Mouse (Mus musculus): ENCODE results near the gene Sufu. TPM values are rescaled to one million over a fixed set of nuclear protein-coding genes. Genes with fewer than 3 reads are reported as not detected.

Gene Sufu
- total RNA-seq, 2 experiments from 2014 or later, result 4.8 to 5.9 TPM

DNA sequence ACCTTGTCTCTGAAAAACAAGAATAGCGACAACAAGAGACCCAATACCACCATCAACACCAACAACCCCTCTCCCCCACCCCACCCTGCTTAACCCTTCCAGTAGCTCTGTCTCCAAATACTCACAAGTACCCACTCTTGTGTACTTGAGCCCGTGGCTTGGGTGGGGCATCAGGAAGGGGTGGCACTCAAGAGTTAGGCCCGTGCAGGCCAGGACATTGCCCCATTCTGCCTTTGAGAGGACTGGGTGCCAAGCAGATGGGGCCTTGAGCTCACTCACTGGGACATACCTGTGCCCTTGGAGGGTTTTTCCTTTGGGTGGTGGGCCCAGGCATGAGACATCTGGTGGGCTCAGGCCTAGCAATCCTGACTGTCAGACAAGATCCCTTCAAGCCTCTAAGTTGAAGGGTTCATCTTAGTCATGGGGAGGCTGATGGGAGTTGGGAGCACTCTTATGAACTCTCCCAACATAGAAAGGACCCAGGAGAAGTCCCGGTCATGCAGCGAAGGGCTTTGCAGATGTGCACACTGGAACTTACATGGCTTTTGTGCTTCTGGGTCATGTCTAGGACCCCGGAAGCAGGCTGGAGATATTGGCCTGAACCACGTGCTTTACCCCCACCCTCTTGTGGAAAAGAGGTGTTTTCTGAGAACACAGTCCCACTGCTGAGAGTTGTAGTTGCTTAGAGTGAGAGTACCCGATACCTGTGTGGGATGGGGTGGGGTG, 109.1 kb downstream of the Sufu start:
- ATAC-seq (replicated peaks; ENCODE audit: low FRiP score, poor library complexity, severe bottlenecking), result no peak

DNA sequence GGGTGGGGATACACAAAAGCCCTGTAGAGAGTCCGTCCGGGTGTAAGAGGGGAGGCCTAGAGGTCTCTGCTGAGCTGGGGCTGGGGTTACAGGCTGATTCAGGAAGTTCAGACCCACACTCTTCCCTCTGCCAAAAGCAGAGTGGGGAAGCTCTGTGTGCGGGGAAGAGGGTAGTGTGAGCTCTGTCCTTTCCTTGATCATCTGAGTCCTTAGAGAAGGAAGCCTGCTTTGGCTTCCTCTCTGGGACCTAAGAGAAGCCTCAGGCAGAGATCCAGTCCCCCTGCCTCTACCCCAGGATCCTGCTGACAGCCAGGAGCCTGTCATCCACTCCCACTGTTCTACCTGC, 109.6 kb downstream of the Sufu start:
- no peak for ATAC-seq (replicated peaks; ENCODE audit: low FRiP score, poor library complexity, severe bottlenecking)

- ATAC-seq (replicated peaks; ENCODE audit: low FRiP score, poor library complexity, severe bottlenecking), result no peak
Measured at GRCm38 (mm10) chr19:46507181-46507581, 110.5 kb downstream of the Sufu start.

- no peak for ATAC-seq (replicated peaks; ENCODE audit: low FRiP score, poor library complexity, severe bottlenecking)
Measured at GRCm38 (mm10) chr19:46507806-46508205, 111.1 kb downstream of the Sufu start.

DNA sequence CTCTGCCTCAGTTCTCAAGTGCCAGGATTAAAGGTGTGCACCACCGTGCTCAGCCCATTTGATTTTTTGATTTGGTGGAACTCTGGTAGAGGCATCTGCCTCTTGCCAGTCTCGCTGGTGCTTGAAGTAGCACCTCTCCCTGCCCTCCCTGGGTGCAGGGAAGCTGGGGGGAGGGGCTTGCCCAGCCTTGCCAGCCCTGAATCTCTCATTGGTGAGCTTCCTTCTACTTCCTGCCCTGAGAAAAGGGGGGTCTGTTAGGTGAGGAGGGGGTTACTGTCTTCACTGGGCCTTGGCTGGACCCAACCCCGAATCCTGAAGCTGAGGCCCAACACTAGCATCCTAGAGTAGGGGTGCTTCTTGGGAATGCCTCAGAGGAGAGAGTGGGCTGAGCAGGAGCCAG, 112.0 kb downstream of the Sufu start:
- no peak for ATAC-seq (replicated peaks; ENCODE audit: low FRiP score, poor library complexity, severe bottlenecking)

GRCm38 (mm10) chr19:46509202-46509601, 112.5 kb downstream of the Sufu start:
- no peak for ATAC-seq (replicated peaks; ENCODE audit: low FRiP score, poor library complexity, severe bottlenecking)

DNA sequence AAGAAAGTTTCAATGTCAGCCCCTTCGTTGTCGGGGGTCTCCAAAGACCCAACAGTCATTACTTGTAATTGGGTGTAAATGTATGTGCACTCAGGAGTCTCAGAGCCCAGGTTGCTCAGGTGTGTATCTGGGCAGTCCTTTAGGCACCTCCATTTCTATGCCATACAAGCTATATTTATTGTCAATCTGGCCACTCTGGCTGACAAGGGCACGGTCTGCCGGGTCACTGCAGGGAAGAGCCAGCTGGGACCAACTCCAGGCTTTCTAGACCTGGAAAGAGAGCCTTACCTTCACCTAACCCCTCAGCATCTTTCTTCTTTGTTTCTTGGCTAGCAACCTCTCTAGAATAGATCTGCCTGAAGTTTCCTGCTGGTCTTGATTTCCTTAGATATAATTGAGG, 113.0 kb downstream of the Sufu start:
- ATAC-seq (replicated peaks; ENCODE audit: low FRiP score, poor library complexity, severe bottlenecking), result no peak

GRCm38 (mm10) chr19:46510401-46510800, 113.7 kb downstream of the Sufu start:
- no peak for ATAC-seq (replicated peaks; ENCODE audit: low FRiP score, poor library complexity, severe bottlenecking)

DNA sequence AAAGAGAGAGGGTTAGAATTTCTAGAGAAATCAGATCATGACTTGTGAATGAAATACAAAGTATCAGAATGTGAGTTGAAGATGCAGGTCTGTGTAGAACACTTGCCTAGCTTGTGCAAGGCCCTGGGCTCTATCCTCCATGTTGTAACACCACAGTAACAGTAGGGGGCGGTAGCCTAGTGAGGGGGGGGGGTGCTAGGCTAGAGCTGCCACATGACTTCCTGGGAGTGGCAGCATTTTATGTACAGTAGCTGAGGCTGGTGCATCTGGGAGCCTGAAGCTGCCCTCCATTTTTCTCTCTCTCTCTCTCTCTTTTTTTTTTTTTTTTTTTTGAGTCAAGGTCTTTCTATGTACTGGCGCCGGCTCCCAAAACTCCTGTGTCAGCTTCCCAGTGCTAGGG, 114.1 kb downstream of the Sufu start:
- ATAC-seq (replicated peaks; ENCODE audit: low FRiP score, poor library complexity, severe bottlenecking), result no peak

DNA sequence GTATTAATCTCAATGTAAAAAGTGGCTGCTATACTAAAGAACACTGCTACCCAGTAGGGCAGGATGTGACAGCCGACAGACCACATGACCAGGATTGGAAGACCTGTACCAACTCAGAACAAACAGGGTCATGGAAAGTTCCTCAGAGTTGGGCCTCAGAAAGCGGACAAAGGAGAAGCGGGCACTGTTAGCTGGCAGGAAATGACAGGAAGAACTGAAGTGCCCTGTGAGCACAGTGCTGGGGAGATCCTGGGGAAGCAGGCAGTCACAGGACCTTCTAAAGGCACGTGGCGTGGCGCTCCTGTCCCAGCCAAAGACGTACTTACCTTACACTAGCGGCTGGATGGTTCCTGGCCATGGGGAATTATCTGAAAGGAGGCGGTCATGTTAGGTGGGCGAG, 114.6 kb downstream of the Sufu start:
- ATAC-seq (replicated peaks; ENCODE audit: low FRiP score, poor library complexity, severe bottlenecking), result no peak

GRCm38 (mm10) chr19:46514387-46514786, 117.7 kb downstream of the Sufu start:
- no peak for ATAC-seq (replicated peaks; ENCODE audit: low FRiP score, poor library complexity, severe bottlenecking)

GRCm38 (mm10) chr19:46515287-46515821, 118.7 kb downstream of the Sufu start:
- no peak for ATAC-seq (replicated peaks; ENCODE audit: low FRiP score, poor library complexity, severe bottlenecking)

DNA sequence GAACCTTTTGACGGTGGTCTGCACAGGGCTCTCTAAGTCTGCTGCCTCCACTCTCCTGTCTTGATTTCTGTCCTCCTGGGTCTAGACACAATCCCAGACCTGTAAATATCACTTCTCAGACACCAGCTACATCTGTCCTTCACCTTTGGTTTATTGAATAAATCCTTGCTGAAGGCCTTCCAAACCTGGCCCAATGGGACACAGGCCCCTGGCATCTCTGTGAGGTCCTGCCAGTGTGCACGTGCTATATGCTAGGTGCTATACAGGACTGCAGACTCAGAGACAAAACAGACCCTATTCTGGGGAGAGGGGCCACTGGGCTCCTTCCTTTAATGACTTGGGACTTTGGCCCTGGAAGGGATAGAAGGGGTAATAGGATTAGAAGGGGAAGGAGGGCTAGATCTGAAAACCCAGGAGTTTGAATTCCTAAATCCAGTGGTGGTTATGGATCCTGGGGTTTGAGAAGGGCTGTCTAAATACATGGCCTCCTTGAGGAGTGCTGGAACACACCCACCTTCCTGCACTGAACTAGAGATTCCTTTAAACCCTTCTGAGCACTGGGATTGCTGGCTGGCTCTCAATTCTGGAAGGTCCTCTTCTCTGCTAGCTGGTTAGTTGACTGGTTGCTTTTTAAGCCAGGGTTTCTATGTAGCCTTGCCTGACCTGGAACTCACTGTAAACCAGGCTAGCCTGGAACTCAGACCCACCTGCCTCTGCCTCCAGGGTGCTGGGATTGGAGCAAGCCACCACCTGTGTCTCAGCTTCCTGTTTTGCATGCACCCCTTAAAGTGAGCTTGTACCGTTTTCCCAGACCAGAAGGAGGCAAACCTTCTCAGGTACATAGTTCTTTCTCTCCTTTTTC, 120.2 kb downstream of the Sufu start:
- no peak for ATAC-seq (replicated peaks; ENCODE audit: low FRiP score, poor library complexity, severe bottlenecking)

- no peak for ATAC-seq (replicated peaks; ENCODE audit: low FRiP score, poor library complexity, severe bottlenecking)
Measured at GRCm38 (mm10) chr19:46517529-46518351, 121.0 kb downstream of the Sufu start.

- ATAC-seq (replicated peaks; ENCODE audit: low FRiP score, poor library complexity, severe bottlenecking), result no peak
Measured at GRCm38 (mm10) chr19:46518352-46518787, 121.7 kb downstream of the Sufu start.

GRCm38 (mm10) chr19:46518828-46519621, 122.3 kb downstream of the Sufu start:
- ATAC-seq (replicated peaks; ENCODE audit: low FRiP score, poor library complexity, severe bottlenecking), result no peak

DNA sequence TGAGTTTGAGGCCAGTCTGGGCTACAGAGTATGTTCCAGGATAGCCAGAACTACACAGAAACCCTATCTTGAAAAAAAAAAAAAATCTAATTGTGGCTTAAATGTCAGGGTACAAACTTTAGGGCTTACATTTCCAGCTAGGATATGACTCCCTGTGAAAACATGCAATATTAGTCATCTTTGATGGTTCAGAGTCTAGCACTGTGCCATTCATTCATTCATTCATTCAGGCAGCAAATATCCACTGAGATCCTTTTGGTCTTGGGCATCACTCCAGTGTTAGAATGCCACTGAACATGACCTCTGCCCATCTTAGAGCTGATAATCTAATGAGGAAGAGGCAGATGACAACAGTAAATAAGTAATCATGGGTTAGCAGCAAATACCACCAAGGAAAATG, 125.0 kb downstream of the Sufu start:
- ATAC-seq (replicated peaks; ENCODE audit: low FRiP score, poor library complexity, severe bottlenecking), result no peak

DNA sequence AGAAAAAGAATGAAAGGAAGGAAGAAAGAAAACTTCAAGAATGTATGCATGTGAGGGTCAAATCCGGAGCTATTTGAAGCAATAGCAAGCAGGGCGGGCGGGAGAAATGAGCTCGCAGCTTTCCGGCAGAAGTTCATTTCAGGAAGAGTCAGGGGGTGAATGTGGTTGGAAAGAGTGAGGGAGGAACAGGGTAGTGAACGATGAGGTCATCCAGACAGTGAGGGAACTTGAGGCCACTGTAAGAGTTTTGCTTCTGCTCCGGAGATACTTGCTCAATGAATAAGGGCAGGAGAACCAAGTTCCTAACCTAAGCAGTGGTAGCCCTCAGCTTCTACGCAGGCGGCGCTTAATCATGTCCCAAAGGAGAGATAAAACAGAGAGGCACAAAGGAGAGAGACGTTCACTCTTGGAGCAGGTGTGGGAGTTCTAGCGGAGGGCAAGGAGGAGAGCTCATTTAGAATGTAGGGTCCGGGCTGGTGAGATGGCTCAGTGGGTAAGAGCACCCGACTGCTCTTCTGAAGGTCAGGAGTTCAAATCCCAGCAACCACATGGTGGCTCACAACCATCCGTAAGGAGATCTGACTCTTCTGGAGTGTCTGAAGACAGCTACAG, 125.8 kb downstream of the Sufu start:
- ATAC-seq (replicated peaks; ENCODE audit: low FRiP score, poor library complexity, severe bottlenecking), result no peak

GRCm38 (mm10) chr19:46523131-46523479, 126.4 kb downstream of the Sufu start:
- ATAC-seq (replicated peaks; ENCODE audit: low FRiP score, poor library complexity, severe bottlenecking), result no peak

Data from erythroid progenitor cell, adult 5-6 weeks (primary cell).